In the genomic region with DNA sequence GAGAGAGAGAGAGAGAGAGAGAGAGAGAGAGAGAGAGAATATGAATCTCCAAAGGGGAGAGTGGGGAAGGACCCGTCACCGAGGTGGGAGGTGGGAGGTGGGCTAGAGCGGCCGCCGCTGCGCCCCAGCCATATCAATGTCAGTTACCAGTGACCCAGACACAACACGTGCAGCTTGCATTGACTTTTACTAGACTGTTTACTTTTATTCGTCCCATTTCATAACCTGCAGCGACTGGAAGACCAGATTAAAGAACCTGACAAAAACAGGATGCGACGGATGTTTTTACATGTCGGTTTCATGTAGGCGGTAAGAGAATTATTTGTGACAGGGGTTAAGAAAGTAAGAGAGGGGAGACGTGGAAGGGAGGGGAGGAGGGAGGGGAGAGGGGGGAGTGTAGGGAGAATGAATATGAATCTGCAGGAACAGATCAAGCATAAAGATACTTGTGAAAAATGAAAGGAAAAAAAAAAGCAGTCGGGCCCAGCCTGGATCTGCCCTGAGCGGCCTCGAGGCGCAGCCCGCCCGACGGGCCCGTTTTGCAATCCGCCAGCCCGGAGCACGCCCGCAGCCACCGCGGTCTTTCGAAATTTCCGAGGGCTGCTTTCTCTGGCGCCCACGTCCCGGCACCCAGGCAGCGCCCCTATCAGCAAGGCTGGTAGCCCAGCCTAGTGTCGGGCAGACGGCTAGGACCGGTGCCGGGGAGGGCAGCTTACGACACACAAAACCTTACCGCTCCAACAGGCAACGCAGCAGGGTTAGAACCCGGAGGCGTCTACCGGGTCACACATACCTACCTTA, we compare ENCODE assay signal across 7 mouse cellular contexts. TPM values are rescaled to one million over a fixed set of nuclear protein-coding genes. Genes with fewer than 3 reads are reported as not detected.
DNase-seq lines count a peak whose midpoint lies in the region; ATAC-seq and TF ChIP-seq lines count a peak whose summit lies in the region.

No protein-coding gene starts in this region.

- 1% methylated on average over 44 of the region's 44 CpGs for WGBS in forebrain, embryonic 11.5 days
- WGBS in hindbrain, embryonic 15.5 days, result under 1% methylated on average over 44 of the region's 44 CpGs
- 1% methylated on average over 44 of the region's 44 CpGs for WGBS in liver, embryonic 14.5 days (ENCODE audit: insufficient replicate concordance)

- peak overlapping the region; percentile 90 for H3K4me2 ChIP-seq in forebrain, embryonic 11.5 days (ENCODE audit: low read depth, low read length, severe bottlenecking)
- peak overlapping the region; percentile 100 for H3K4me2 ChIP-seq in hindbrain, embryonic 15.5 days
- peak overlapping the region; percentile 54 for H3K4me2 ChIP-seq in liver, embryonic 14.5 days (ENCODE audit: low read depth)

- peak; percentile 50 for DNase-seq in ZHBTc4 (ENCODE audit: low read depth, low spot score)
- DNase-seq in forebrain, embryonic 11.5 days (ENCODE audit: low spot score), result peak; percentile 69
- no peak for DNase-seq in liver, embryonic 14.5 days (ENCODE audit: low read depth in 3 of 3, low spot score in 3 of 3)
- peak; percentile 18 for DNase-seq in naive thymus-derived CD4-positive, alpha-beta T cell, adult 2 months (ENCODE audit: low read depth)
- no peak for DNase-seq in layer of hippocampus, adult 11-12 months (ENCODE audit: low spot score)

- H3K27me3 ChIP-seq in forebrain, embryonic 11.5 days (ENCODE audit: control insufficient read depth, insufficient read depth, low read length), result peaks cover 16% of the 10 kb centered on the region
- peaks cover 26% of the 10 kb centered on the region for H3K27me3 ChIP-seq in hindbrain, embryonic 15.5 days
- H3K27me3 ChIP-seq in liver, embryonic 14.5 days (ENCODE audit: control insufficient read depth, insufficient read depth, low read length), result peaks cover 68% of the 10 kb centered on the region

- TF ChIP-seq CTCF in liver, embryonic 14.5 days (IDR thresholded peaks at IDR 0.05; ENCODE audit: low read depth), result no peak

- H3K4me3 ChIP-seq in forebrain, embryonic 11.5 days (ENCODE audit: low read depth, low read length), result peak overlapping the region; percentile 54
- peak overlapping the region; percentile 57 for H3K4me3 ChIP-seq in hindbrain, embryonic 15.5 days
- peak overlapping the region; percentile 6 to 46; a peak in 3 of 4 replicates for H3K4me3 ChIP-seq in liver, embryonic 14.5 days (ENCODE audit: insufficient read depth in 1 of 2, low read depth in 2 of 2, low read length in 2 of 2)

- H3K36me3 ChIP-seq in forebrain, embryonic 11.5 days (ENCODE audit: control insufficient read depth, insufficient read depth, low read length), result no peaks in the 10 kb centered on the region
- no peaks in the 10 kb centered on the region for H3K36me3 ChIP-seq in hindbrain, embryonic 15.5 days
- no peaks in the 10 kb centered on the region for H3K36me3 ChIP-seq in liver, embryonic 14.5 days (replicated peaks; ENCODE audit: control insufficient read depth, insufficient read depth, low read depth)

- H3K27ac ChIP-seq in forebrain, embryonic 11.5 days (ENCODE audit: low read depth, low read length), result no peak overlapping the region
- H3K27ac ChIP-seq in hindbrain, embryonic 15.5 days (replicated peaks), result no peak overlapping the region
- no peak overlapping the region for H3K27ac ChIP-seq in liver, embryonic 14.5 days

- ATAC-seq in CD4-positive, CD25-positive, alpha-beta regulatory T cell, adult 4 months, result peak; percentile 42
- ATAC-seq in forebrain, embryonic 11.5 days (replicated peaks; ENCODE audit: low FRiP score), result no peak
- ATAC-seq in hindbrain, embryonic 15.5 days (ENCODE audit: low FRiP score, low read depth), result no peak
- ATAC-seq in liver, embryonic 14.5 days (ENCODE audit: insufficient read depth), result no peak

- TF ChIP-seq EP300 in liver, embryonic 14.5 days (IDR thresholded peaks at IDR 0.05; ENCODE audit: low read depth), result no peak

- H3K9me3 ChIP-seq in forebrain, embryonic 11.5 days (ENCODE audit: control insufficient read depth, low read length), result no peaks in the 10 kb centered on the region
- no peaks in the 10 kb centered on the region for H3K9me3 ChIP-seq in hindbrain, embryonic 15.5 days
- H3K9me3 ChIP-seq in liver, embryonic 14.5 days (ENCODE audit: control insufficient read depth, low read length), result no peaks in the 10 kb centered on the region

- peak overlapping the region; percentile 56 for H3K9ac ChIP-seq in forebrain, embryonic 11.5 days (ENCODE audit: low read length)
- H3K9ac ChIP-seq in hindbrain, embryonic 15.5 days, result peak overlapping the region; percentile 28; the same call in 1 of the 2 replicates
- H3K9ac ChIP-seq in liver, embryonic 14.5 days (replicated peaks), result no peak overlapping the region

- peaks cover 7% of the 10 kb centered on the region for H3K4me1 ChIP-seq in forebrain, embryonic 11.5 days (replicated peaks; ENCODE audit: control insufficient read depth, insufficient read depth, low read length)
- peaks cover 43% of the 10 kb centered on the region for H3K4me1 ChIP-seq in hindbrain, embryonic 15.5 days (replicated peaks)
- H3K4me1 ChIP-seq in liver, embryonic 14.5 days (replicated peaks; ENCODE audit: control insufficient read depth in 2 of 2, insufficient read depth in 2 of 2, low read length in 1 of 2), result no peaks in the 10 kb centered on the region

RNA-seq across cellular contexts. Expression of a gene that starts 1.8 kb away (rescaled TPM):
- under 1 TPM in 1 of 2 experiments, not detected in 1; 0.26 TPM for polyA plus RNA-seq in CD4-positive, CD25-positive, alpha-beta regulatory T cell, adult 4 months (2017; shearing (Covaris generic))
- 27.7 and 33.7 TPM in 2 replicates for polyA plus RNA-seq in forebrain, embryonic 11.5 days (2014; fragmentation: Nextera tagmentation; extraction: Ambion mirVana)
- 6.0 and 6.1 TPM in 2 replicates for polyA plus RNA-seq in hindbrain, embryonic 15.5 days (2015; fragmentation: Nextera tagmentation; extraction: Ambion mirVana)
- polyA plus RNA-seq in liver, embryonic 14.5 days (2012; rRNA removed), result 1.5 and 2.8 TPM in 2 replicates
- polyA plus RNA-seq in liver, embryonic 14.5 days (2014; fragmentation: Nextera tagmentation; extraction: Ambion mirVana), result 3.8 and 4.3 TPM in 2 replicates

Comparison
In these comparisons a context has a peak if more than half of its experiments do, and no peak if none do; other contexts are left out.
1. DNase-seq: peak in ZHBTc4 (single experiment), forebrain, embryonic 11.5 days (single experiment) and naive thymus-derived CD4-positive, alpha-beta T cell, adult 2 months (single experiment); none in liver, embryonic 14.5 days (0 of 3) and layer of hippocampus, adult 11-12 months (single experiment).
2. Peak in every context shown above with its lines, with median percentiles within 50 percentile points of each other: H3K4me2 ChIP-seq and H3K4me3 ChIP-seq.